Mouse (Mus musculus): ENCODE measurements around the gene Gm3115. TPM values are rescaled to one million over a fixed set of nuclear protein-coding genes. Genes with fewer than 3 reads are reported as not detected.

Gm3115 gene
- not detected for polyA plus RNA-seq (2014; fragmentation: Illumina TruSeq; extraction: RNeasy Lipid Tissue Mini Kit (QIAGEN cat#74804); ENCODE audit: insufficient read depth, low read depth, low replicate concordance)

GRCm38 (mm10) chr14:4083820-4084219 lies at the start of gene Gm3115:
TSS of gene Gm3115 (plus strand) at chr14:4084120.

GRCm38 (mm10) chr14:4110426-4110825 lies 26.5 kb downstream of the Gm3115 start, which contains the start of gene Gm8108:
TSS of gene Gm8108 (plus strand) at chr14:4110526.

Other genes starting within 250 kb of the Gm3115 start
- gene Gm3033, start 237.9 kb upstream of the Gm3115 start, polyA plus RNA-seq (2014; fragmentation: Illumina TruSeq; extraction: RNeasy Lipid Tissue Mini Kit (QIAGEN cat#74804); ENCODE audit: insufficient read depth, low read depth, low replicate concordance) = not detected
- gene Gm2916, start 199.9 kb upstream of the Gm3115 start, polyA plus RNA-seq (2014; fragmentation: Illumina TruSeq; extraction: RNeasy Lipid Tissue Mini Kit (QIAGEN cat#74804); ENCODE audit: insufficient read depth, low read depth, low replicate concordance) = not detected
- gene Gm3029, start 152.4 kb upstream of the Gm3115 start, polyA plus RNA-seq (2014; fragmentation: Illumina TruSeq; extraction: RNeasy Lipid Tissue Mini Kit (QIAGEN cat#74804); ENCODE audit: insufficient read depth, low read depth, low replicate concordance) = not detected
- gene Gm3095, start 120.6 kb upstream of the Gm3115 start, polyA plus RNA-seq (2014; fragmentation: Illumina TruSeq; extraction: RNeasy Lipid Tissue Mini Kit (QIAGEN cat#74804); ENCODE audit: insufficient read depth, low read depth, low replicate concordance) = not detected
- gene Gm3099, start 85.7 kb upstream of the Gm3115 start, polyA plus RNA-seq (2014; fragmentation: Illumina TruSeq; extraction: RNeasy Lipid Tissue Mini Kit (QIAGEN cat#74804); ENCODE audit: insufficient read depth, low read depth, low replicate concordance) = not detected
- not detected for gene Gm5796, start 60.2 kb upstream of the Gm3115 start, polyA plus RNA-seq (2014; fragmentation: Illumina TruSeq; extraction: RNeasy Lipid Tissue Mini Kit (QIAGEN cat#74804); ENCODE audit: insufficient read depth, low read depth, low replicate concordance)
- gene Gm8108, start 26.4 kb downstream of the Gm3115 start, polyA plus RNA-seq (2014; fragmentation: Illumina TruSeq; extraction: RNeasy Lipid Tissue Mini Kit (QIAGEN cat#74804); ENCODE audit: insufficient read depth, low read depth, low replicate concordance) = 0.12 TPM
- gene Gm3127, start 80.9 kb downstream of the Gm3115 start, polyA plus RNA-seq (2014; fragmentation: Illumina TruSeq; extraction: RNeasy Lipid Tissue Mini Kit (QIAGEN cat#74804); ENCODE audit: insufficient read depth, low read depth, low replicate concordance) = not detected
- gene Gm2974, start 98.5 kb downstream of the Gm3115 start, polyA plus RNA-seq (2014; fragmentation: Illumina TruSeq; extraction: RNeasy Lipid Tissue Mini Kit (QIAGEN cat#74804); ENCODE audit: insufficient read depth, low read depth, low replicate concordance) = 0.15 TPM
- not detected for gene Gm3138, start 165.5 kb downstream of the Gm3115 start, polyA plus RNA-seq (2014; fragmentation: Illumina TruSeq; extraction: RNeasy Lipid Tissue Mini Kit (QIAGEN cat#74804); ENCODE audit: insufficient read depth, low read depth, low replicate concordance)
- not detected for gene Gm3149, start 233.2 kb downstream of the Gm3115 start, polyA plus RNA-seq (2014; fragmentation: Illumina TruSeq; extraction: RNeasy Lipid Tissue Mini Kit (QIAGEN cat#74804); ENCODE audit: insufficient read depth, low read depth, low replicate concordance)